Mouse (Mus musculus): Measurements from ENCODE around the gene Irgq.

GRCm38 (mm10) chr7:24577811-24578210 lies 47.3 kb downstream of the Irgq start:
- TF ChIP-seq CTCF (IDR thresholded peaks at IDR 0.05; ENCODE audit: control insufficient read depth, insufficient read depth, low read length) (no peak), POLR2A (IDR thresholded peaks at IDR 0.05; ENCODE audit: borderline replicate concordance, control insufficient read depth, low read depth, low read length) (no peak)
